Mouse (Mus musculus): ENCODE results near the gene Tmtc2. TPM values are rescaled to one million over a fixed set of nuclear protein-coding genes. Genes with fewer than 3 reads are reported as not detected.

The Tmtc2 gene
- total RNA-seq, 1 experiment: 0.89 TPM

- no peak for DNase-seq (ENCODE audit: low read depth, low spot score)
- Histone ChIP-seq H3K4me1 (ENCODE audit: control insufficient read depth in 2 of 2, insufficient read depth in 2 of 2, low read length in 2 of 2, poor library complexity in 1 of 2) (no peaks in the 10 kb centered on the region), H3K9ac (ENCODE audit: insufficient read depth, low read depth, low read length, poor library complexity, severe bottlenecking) (no peak overlapping the region), H3K4me3 (ENCODE audit: insufficient read depth in 1 of 2, low read depth in 1 of 2, low read length in 2 of 2, poor library complexity in 1 of 2, severe bottlenecking in 1 of 2) (no peak overlapping the region), H3K36me3 (ENCODE audit: control insufficient read depth, insufficient read depth, low read length, poor library complexity, severe bottlenecking) (no peaks in the 10 kb centered on the region), H3K27ac (ENCODE audit: insufficient read depth, low read depth, low read length, poor library complexity, severe bottlenecking) (no peak overlapping the region), H3K9me3 (ENCODE audit: control insufficient read depth, insufficient read depth, low read depth, low read length) (no peaks in the 10 kb centered on the region)
- in situ Hi-C loops (cut with MboI; ENCODE audit: low sequenced_read_pairs in 2 of 2, unreplicated experiment in 2 of 2): no loop called here
- no peak for TF ChIP-seq ZC3H11A (IDR thresholded peaks at IDR 0.05; ENCODE audit: borderline replicate concordance, low read depth, low read length)
- no peak for TF ChIP-seq ZNF384 (IDR thresholded peaks at IDR 0.05; ENCODE audit: low read depth, low read length)
- TF ChIP-seq MAFK (IDR thresholded peaks at IDR 0.05; ENCODE audit: insufficient read depth, low read depth, low read length): no peak
- TF ChIP-seq HCFC1 (IDR thresholded peaks at IDR 0.05; ENCODE audit: borderline replicate concordance, insufficient read depth, low read length): no peak
- TF ChIP-seq CHD2 (IDR thresholded peaks at IDR 0.05; ENCODE audit: low read depth, low read length): no peak
Observed at GRCm38 (mm10) chr10:105332856-105333255, 241.4 kb downstream of the Tmtc2 start.

- in situ Hi-C loops (cut with MboI; ENCODE audit: low sequenced_read_pairs in 2 of 2, unreplicated experiment in 2 of 2): no loop called here
- no peak for DNase-seq (ENCODE audit: low read depth, low spot score)
- TF ChIP-seq HCFC1 (IDR thresholded peaks at IDR 0.05; ENCODE audit: borderline replicate concordance, insufficient read depth, low read length) (no peak), MAFK (IDR thresholded peaks at IDR 0.05; ENCODE audit: insufficient read depth, low read depth, low read length) (no peak), ZNF384 (IDR thresholded peaks at IDR 0.05; ENCODE audit: low read depth, low read length) (no peak), ZC3H11A (IDR thresholded peaks at IDR 0.05; ENCODE audit: borderline replicate concordance, low read depth, low read length) (no peak), CHD2 (IDR thresholded peaks at IDR 0.05; ENCODE audit: low read depth, low read length) (no peak)
Observed at GRCm38 (mm10) chr10:105330327-105330726, 243.9 kb downstream of the Tmtc2 start.

GRCm38 (mm10) chr10:105323646-105324192 lies 250.5 kb downstream of the Tmtc2 start:
- in situ Hi-C loops (cut with MboI; ENCODE audit: low sequenced_read_pairs in 2 of 2, unreplicated experiment in 2 of 2): no loop called here
- Histone ChIP-seq H3K27ac (ENCODE audit: insufficient read depth, low read depth, low read length, poor library complexity, severe bottlenecking) (no peak overlapping the region), H3K36me3 (ENCODE audit: control insufficient read depth, insufficient read depth, low read length, poor library complexity, severe bottlenecking) (no peaks in the 10 kb centered on the region), H3K4me3 (ENCODE audit: insufficient read depth in 1 of 2, low read depth in 1 of 2, low read length in 2 of 2, poor library complexity in 1 of 2, severe bottlenecking in 1 of 2) (no peak overlapping the region), H3K9ac (ENCODE audit: insufficient read depth, low read depth, low read length, poor library complexity, severe bottlenecking) (no peak overlapping the region), H3K9me3 (ENCODE audit: control insufficient read depth, insufficient read depth, low read depth, low read length) (no peaks in the 10 kb centered on the region), H3K4me1 (ENCODE audit: control insufficient read depth in 2 of 2, insufficient read depth in 2 of 2, low read length in 2 of 2, poor library complexity in 1 of 2) (no peaks in the 10 kb centered on the region)
- DNase-seq (ENCODE audit: low read depth, low spot score): no peak
- TF ChIP-seq MAFK (IDR thresholded peaks at IDR 0.05; ENCODE audit: insufficient read depth, low read depth, low read length): no peak
- no peak for TF ChIP-seq CHD2 (IDR thresholded peaks at IDR 0.05; ENCODE audit: low read depth, low read length)
- TF ChIP-seq ZNF384 (IDR thresholded peaks at IDR 0.05; ENCODE audit: low read depth, low read length): no peak
- no peak for TF ChIP-seq HCFC1 (IDR thresholded peaks at IDR 0.05; ENCODE audit: borderline replicate concordance, insufficient read depth, low read length)
- TF ChIP-seq ZC3H11A (IDR thresholded peaks at IDR 0.05; ENCODE audit: borderline replicate concordance, low read depth, low read length): no peak

More at GRCm38 (mm10) chr10:105330327-105330726, 243.9 kb downstream of the Tmtc2 start:
- Histone ChIP-seq H3K4me3 (ENCODE audit: insufficient read depth in 1 of 2, low read depth in 1 of 2, low read length in 2 of 2, poor library complexity in 1 of 2, severe bottlenecking in 1 of 2) (no peak overlapping the region), H3K9ac (ENCODE audit: insufficient read depth, low read depth, low read length, poor library complexity, severe bottlenecking) (no peak overlapping the region), H3K9me3 (ENCODE audit: control insufficient read depth, insufficient read depth, low read depth, low read length) (no peaks in the 10 kb centered on the region), H3K27ac (ENCODE audit: insufficient read depth, low read depth, low read length, poor library complexity, severe bottlenecking) (no peak overlapping the region), H3K36me3 (ENCODE audit: control insufficient read depth, insufficient read depth, low read length, poor library complexity, severe bottlenecking) (no peaks in the 10 kb centered on the region), H3K4me1 (ENCODE audit: control insufficient read depth in 2 of 2, insufficient read depth in 2 of 2, low read length in 2 of 2, poor library complexity in 1 of 2) (no peaks in the 10 kb centered on the region)

- DNase-seq (ENCODE audit: low read depth, low spot score): no peak
- in situ Hi-C loops (cut with MboI; ENCODE audit: low sequenced_read_pairs in 2 of 2, unreplicated experiment in 2 of 2): no loop called here
- H3K36me3 ChIP-seq (ENCODE audit: control insufficient read depth, insufficient read depth, low read length, poor library complexity, severe bottlenecking): no peaks in the 10 kb centered on the region
- H3K9me3 ChIP-seq (ENCODE audit: control insufficient read depth, insufficient read depth, low read depth, low read length): no peaks in the 10 kb centered on the region
- H3K9ac ChIP-seq (ENCODE audit: insufficient read depth, low read depth, low read length, poor library complexity, severe bottlenecking): no peak overlapping the region
- no peak overlapping the region for H3K4me3 ChIP-seq (ENCODE audit: insufficient read depth in 1 of 2, low read depth in 1 of 2, low read length in 2 of 2, poor library complexity in 1 of 2, severe bottlenecking in 1 of 2)
- TF ChIP-seq HCFC1 (IDR thresholded peaks at IDR 0.05; ENCODE audit: borderline replicate concordance, insufficient read depth, low read length): no peak
- no peak for TF ChIP-seq MAFK (IDR thresholded peaks at IDR 0.05; ENCODE audit: insufficient read depth, low read depth, low read length)
- no peak for TF ChIP-seq ZC3H11A (IDR thresholded peaks at IDR 0.05; ENCODE audit: borderline replicate concordance, low read depth, low read length)
- TF ChIP-seq CHD2 (IDR thresholded peaks at IDR 0.05; ENCODE audit: low read depth, low read length): no peak
- no peak for TF ChIP-seq ZNF384 (IDR thresholded peaks at IDR 0.05; ENCODE audit: low read depth, low read length)
- H3K27ac ChIP-seq (ENCODE audit: insufficient read depth, low read depth, low read length, poor library complexity, severe bottlenecking): no peak overlapping the region
- no peaks in the 10 kb centered on the region for H3K4me1 ChIP-seq (ENCODE audit: control insufficient read depth in 2 of 2, insufficient read depth in 2 of 2, low read length in 2 of 2, poor library complexity in 1 of 2)
Observed at GRCm38 (mm10) chr10:105319299-105320057, 254.8 kb downstream of the Tmtc2 start.

Data from ES-E14 (cell line).